Mouse (Mus musculus): ENCODE measurements at regions not wholly inside any gene's neighbourhood (a gene's known extent, or its start where the extent isn't known, plus 50 kb on each side); places are given as distances from the start of the nearest gene placed in this dataset.

- DNase-seq (ENCODE audit: low spot score in 2 of 2) = no peak
Observed at GRCm38 (mm10) chr12:12147088-12147687, 114.8 kb upstream of the Fam49a start.

GRCm38 (mm10) chr12:12147847-12148246, 114.1 kb upstream of the Fam49a start:
- no peak for DNase-seq (ENCODE audit: low spot score in 2 of 2)

- peak in 1 of 2 experiments; percentile 34 for DNase-seq (ENCODE audit: low spot score in 2 of 2)
Observed at GRCm38 (mm10) chr12:12148659-12149399, 113.1 kb upstream of the Fam49a start.

- no peak for DNase-seq (ENCODE audit: low spot score in 2 of 2)
Observed at GRCm38 (mm10) chr12:12164411-12164810, 97.5 kb upstream of the Fam49a start.

GRCm38 (mm10) chr12:12170581-12170980, 91.4 kb upstream of the Fam49a start:
- no peak for DNase-seq (ENCODE audit: low spot score in 2 of 2)

- DNase-seq (ENCODE audit: low spot score in 2 of 2) = no peak
Observed at GRCm38 (mm10) chr12:12172087-12172823, 89.7 kb upstream of the Fam49a start.

DNA sequence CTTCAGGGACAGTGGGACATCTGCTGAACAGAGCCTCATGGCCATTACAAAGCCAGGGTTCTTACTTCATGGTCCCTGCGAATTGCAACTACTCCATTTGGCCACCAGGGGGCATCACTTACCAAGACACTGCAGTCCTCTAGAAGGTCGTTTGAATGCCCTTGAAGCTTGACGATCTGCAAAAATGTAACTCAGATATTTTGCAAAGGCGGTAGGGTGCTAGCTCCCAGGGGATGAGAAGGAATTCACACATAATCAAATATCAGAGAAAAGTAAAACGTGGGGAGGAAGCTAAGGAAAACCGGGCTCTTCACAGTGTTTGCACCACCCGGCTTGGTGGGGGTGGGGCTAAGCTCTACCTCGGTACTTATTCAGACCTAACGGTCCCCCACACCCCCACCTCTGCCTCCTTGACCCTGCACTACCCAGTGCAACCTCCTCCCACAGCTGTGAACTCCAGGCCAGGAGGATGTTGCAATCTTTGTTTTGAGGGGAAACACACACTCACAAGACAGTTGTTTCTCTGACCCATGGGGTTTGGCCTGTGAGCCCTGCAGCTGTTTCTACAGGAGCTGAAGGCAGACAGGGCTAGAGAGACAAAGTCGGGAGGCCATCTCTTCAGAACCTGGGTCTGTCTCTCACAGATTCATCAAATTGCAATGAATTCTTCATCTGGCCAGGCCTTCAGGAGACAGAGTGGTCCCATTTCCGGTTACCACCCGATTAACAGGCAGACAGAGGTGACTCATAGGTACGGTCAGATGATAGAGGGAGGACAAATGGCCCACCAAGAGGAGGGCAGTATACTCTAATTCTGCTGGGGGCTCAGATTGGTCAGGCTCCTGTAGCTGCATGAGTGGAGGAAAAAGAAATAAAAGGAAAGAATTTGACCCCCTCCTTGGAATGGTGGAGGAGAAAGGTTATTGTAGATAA, 85.3 kb upstream of the Fam49a start:
- peak; percentile 80 to 84 for DNase-seq (ENCODE audit: low spot score in 2 of 2)

GRCm38 (mm10) chr12:12177264-12178043, 84.5 kb upstream of the Fam49a start:
- DNase-seq (ENCODE audit: low spot score in 2 of 2) = no peak

DNA sequence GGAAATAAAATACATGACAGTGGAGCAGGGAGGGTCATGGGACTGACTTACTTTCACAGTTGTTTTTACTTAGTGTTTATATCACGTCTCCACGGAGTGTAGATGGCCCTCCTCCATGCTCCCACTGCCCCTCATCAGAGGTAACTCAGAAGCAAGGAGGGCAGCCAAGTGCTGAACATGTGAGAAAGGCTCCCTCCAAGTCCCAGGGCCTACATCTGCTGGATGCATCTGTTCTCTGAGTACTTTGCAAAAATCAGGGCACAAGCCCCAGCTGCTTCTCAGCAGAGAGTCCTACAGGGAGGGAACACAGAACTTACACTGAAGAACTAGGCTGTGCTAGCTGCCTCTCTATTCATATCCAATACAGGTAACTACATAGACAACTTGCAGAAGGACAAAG, 83.5 kb upstream of the Fam49a start:
- peak; percentile 37 to 49 for DNase-seq (ENCODE audit: low spot score in 2 of 2)

GRCm38 (mm10) chr12:12179292-12179865, 82.6 kb upstream of the Fam49a start:
- peak in 1 of 2 experiments; percentile 45 for DNase-seq (ENCODE audit: low spot score in 2 of 2)

DNA sequence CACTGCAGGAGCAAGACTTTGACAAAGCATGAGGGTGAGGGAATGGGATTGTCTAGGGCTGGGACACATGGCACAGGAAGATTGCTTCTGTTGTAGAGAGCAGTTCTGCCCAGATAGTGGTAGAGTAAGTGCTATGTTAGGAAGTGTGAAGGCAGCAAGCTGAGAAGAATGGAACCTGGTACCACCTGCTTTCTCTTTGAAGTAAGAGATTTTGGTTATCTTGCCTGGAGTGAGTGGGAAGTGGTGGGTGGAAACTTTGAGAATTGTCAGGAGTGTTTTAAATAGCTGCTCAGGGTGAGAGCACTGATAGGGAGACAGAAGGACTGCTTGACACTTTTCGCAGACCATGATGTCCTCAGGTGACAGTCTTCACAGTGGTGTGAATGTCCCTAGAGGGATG, 81.0 kb upstream of the Fam49a start:
- DNase-seq (ENCODE audit: low spot score in 2 of 2) = peak; percentile 39

GRCm38 (mm10) chr12:12181686-12182085, 80.3 kb upstream of the Fam49a start:
- DNase-seq (ENCODE audit: low spot score in 2 of 2) = no peak

GRCm38 (mm10) chr12:12186353-12186752, 75.6 kb upstream of the Fam49a start:
- DNase-seq (ENCODE audit: low spot score in 2 of 2) = no peak

DNA sequence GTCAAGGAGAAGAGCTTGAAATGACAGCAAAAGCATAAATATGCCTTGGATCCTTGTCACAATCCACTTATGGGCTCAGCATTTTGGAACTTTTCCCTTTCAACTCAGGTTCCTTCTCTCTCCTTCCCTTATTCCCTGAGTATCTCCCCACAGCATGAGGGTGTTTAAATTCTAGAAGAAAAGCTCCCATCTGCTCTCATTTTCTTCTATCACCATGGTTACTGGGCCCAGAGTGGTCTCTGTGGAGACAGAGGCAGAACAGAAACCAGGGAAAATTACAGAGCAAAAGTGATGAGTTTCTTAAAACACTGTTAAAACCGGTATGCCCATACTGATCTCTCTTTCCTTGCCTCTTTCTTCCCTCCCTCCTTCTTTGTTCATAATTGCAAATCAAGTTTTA, 66.9 kb upstream of the Fam49a start:
- DNase-seq (ENCODE audit: low spot score in 2 of 2) = no peak

GRCm38 (mm10) chr12:12196627-12197026, 65.3 kb upstream of the Fam49a start:
- DNase-seq (ENCODE audit: low spot score in 2 of 2) = no peak

DNA sequence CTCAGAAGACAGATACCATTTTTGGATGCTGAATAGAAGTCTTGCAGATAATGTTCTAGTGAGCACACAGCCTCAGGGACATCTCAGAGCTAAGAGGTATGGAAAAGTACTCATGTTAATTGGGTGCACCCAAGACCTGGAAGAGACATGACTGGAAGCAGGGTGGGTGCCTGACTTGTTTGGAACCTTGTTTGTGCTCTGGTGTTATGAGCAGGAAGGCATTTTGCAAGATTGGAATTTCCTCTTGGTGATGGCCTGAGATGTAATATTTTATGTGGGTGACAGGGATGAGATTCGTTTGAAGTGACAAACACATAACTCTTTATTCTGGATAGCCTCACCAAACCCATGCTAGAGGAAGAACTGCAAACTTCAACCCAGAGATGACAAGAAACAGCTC, 53.7 kb upstream of the Fam49a start:
- DNase-seq (ENCODE audit: low spot score in 2 of 2) = no peak
